Mouse (Mus musculus) lung, adult 2 months (tissue): ENCODE results near the gene Hdgfl1.

Source experiments
- CTCF ChIP-seq: fragments of 200-500 bp; IDR thresholded peaks from 2 replicates; pipeline ENCODE4 v1.5.1; 2011; ENCODE audit warnings: mild to moderate bottlenecking, low read length, control low read depth; ENCODE audit not compliant: insufficient read depth
- POLR2A ChIP-seq: fragments of 200-500 bp; IDR thresholded peaks from 2 replicates; pipeline ENCODE4 v1.6.1; 2011; ENCODE audit warnings: low read depth, mild to moderate bottlenecking, control low read depth, low read length, borderline replicate concordance; ENCODE audit errors: extremely low read depth

- TF ChIP-seq POLR2A (no peak), CTCF (no peak)
Measured at GRCm38 (mm10) chr13:26795460-26795859, 25.5 kb upstream of the Hdgfl1 start.
